Comparison of ENCODE assay signal across 28 mouse cellular contexts in genomic region chr11:69501555-69501954, GRCm38 (mm10). TPM values are rescaled to one million over a fixed set of nuclear protein-coding genes. Genes with fewer than 3 reads are reported as not detected.
DNase-seq lines count a peak whose midpoint lies in the region; ATAC-seq and TF ChIP-seq lines count a peak whose summit lies in the region.
"Had no signal": no experiment of that assay in that cellular context is flagged by ENCODE, and none has a peak within 500 bp of the region (broad histone marks: within the 10 kb centered on the region; RNA-seq: fewer than 3 reads in every experiment).

No protein-coding gene starts in this region.

- H3K27me3 ChIP-seq in heart, embryonic 11.5 days (ENCODE audit: control insufficient read depth, insufficient read depth, low read length), result no peaks in the 10 kb centered on the region
- H3K27me3 ChIP-seq in heart, postnatal 0 days (ENCODE audit: control insufficient read depth, insufficient read depth, low read length), result no peaks in the 10 kb centered on the region
- no peaks in the 10 kb centered on the region for H3K27me3 ChIP-seq in lung, embryonic 16.5 days (ENCODE audit: control insufficient read depth, insufficient read depth, low read depth, low read length)
- no peaks in the 10 kb centered on the region for H3K27me3 ChIP-seq in stomach, embryonic 15.5 days (replicated peaks)
- H3K27me3 ChIP-seq: embryonic facial prominence, embryonic 13.5 days; forebrain, embryonic 12.5 days; hindbrain, embryonic 15.5 days; kidney, embryonic 15.5 days; limb, embryonic 13.5 days; liver, embryonic 12.5 days; midbrain, embryonic 15.5 days; neural tube, embryonic 13.5 days had no signal

- H3K9ac ChIP-seq in heart, embryonic 11.5 days (ENCODE audit: low read depth, low read length), result peak overlapping the region; percentile 12; the same call in 1 of the 2 replicates
- no peak overlapping the region for H3K9ac ChIP-seq in heart, postnatal 0 days (replicated peaks; ENCODE audit: low read depth, low read length)
- peak overlapping the region; percentile 28; the same call in 1 of the 2 replicates for H3K9ac ChIP-seq in lung, embryonic 16.5 days (ENCODE audit: low read length)
- no peak overlapping the region for H3K9ac ChIP-seq in stomach, embryonic 15.5 days
- H3K9ac ChIP-seq: embryonic facial prominence, embryonic 13.5 days; forebrain, embryonic 12.5 days; hindbrain, embryonic 15.5 days; kidney, embryonic 15.5 days; limb, embryonic 13.5 days; liver, embryonic 12.5 days; midbrain, embryonic 15.5 days; neural tube, embryonic 13.5 days had no signal

- H3K9me3 ChIP-seq in heart, embryonic 11.5 days (replicated peaks; ENCODE audit: control insufficient read depth, low read length), result no peaks in the 10 kb centered on the region
- H3K9me3 ChIP-seq in heart, postnatal 0 days (replicated peaks; ENCODE audit: control insufficient read depth, low read length), result no peaks in the 10 kb centered on the region
- H3K9me3 ChIP-seq in lung, embryonic 16.5 days (ENCODE audit: control insufficient read depth, low read length), result no peaks in the 10 kb centered on the region
- H3K9me3 ChIP-seq in stomach, embryonic 15.5 days, result no peaks in the 10 kb centered on the region
- H3K9me3 ChIP-seq: embryonic facial prominence, embryonic 13.5 days; forebrain, embryonic 12.5 days; hindbrain, embryonic 15.5 days; kidney, embryonic 15.5 days; limb, embryonic 13.5 days; liver, embryonic 12.5 days; midbrain, embryonic 15.5 days; neural tube, embryonic 13.5 days had no signal

- H3K36me3 ChIP-seq in heart, embryonic 11.5 days (ENCODE audit: control insufficient read depth, insufficient read depth, low read length), result no peaks in the 10 kb centered on the region
- no peaks in the 10 kb centered on the region for H3K36me3 ChIP-seq in heart, postnatal 0 days (replicated peaks; ENCODE audit: control insufficient read depth, insufficient read depth, low read length)
- no peaks in the 10 kb centered on the region for H3K36me3 ChIP-seq in lung, embryonic 16.5 days (ENCODE audit: control insufficient read depth, insufficient read depth, low read length)
- H3K36me3 ChIP-seq in stomach, embryonic 15.5 days, result no peaks in the 10 kb centered on the region
- H3K36me3 ChIP-seq: forebrain, embryonic 12.5 days; hindbrain, embryonic 15.5 days; kidney, embryonic 15.5 days; limb, embryonic 13.5 days; liver, embryonic 12.5 days; midbrain, embryonic 15.5 days; neural tube, embryonic 13.5 days had no signal

- intact Hi-C loops in heart, postnatal 10 days (cut with DNase I), result loop anchor here (5.0 kb wide), 1 partner anchor 49 kb away; no protein-coding TSS in a partner anchor

- WGBS in heart, embryonic 11.5 days (ENCODE audit: insufficient replicate concordance), result 42% methylated on average over 9 of the region's 9 CpGs
- 31% methylated on average over 9 of the region's 9 CpGs for WGBS in heart, postnatal 0 days
- 11% methylated on average over 9 of the region's 9 CpGs for WGBS in lung, embryonic 16.5 days
- 27% methylated on average over 9 of the region's 9 CpGs for WGBS in stomach, embryonic 15.5 days

- no peak overlapping the region for H3K4me3 ChIP-seq in heart, embryonic 11.5 days (ENCODE audit: low read depth, low read length)
- no peak overlapping the region for H3K4me3 ChIP-seq in heart, postnatal 0 days (ENCODE audit: low read depth, low read length)
- H3K4me3 ChIP-seq in lung, embryonic 16.5 days (ENCODE audit: low read length), result peak overlapping the region; percentile 27
- H3K4me3 ChIP-seq in stomach, embryonic 15.5 days (replicated peaks), result no peak overlapping the region
- H3K4me3 ChIP-seq: embryonic facial prominence, embryonic 13.5 days; erythroblast, embryonic 14.5 days; forebrain, embryonic 12.5 days; hindbrain, embryonic 15.5 days; kidney, embryonic 15.5 days; limb, embryonic 13.5 days; liver, embryonic 12.5 days; midbrain, embryonic 15.5 days; myocyte; neural tube, embryonic 13.5 days had no signal

- TF ChIP-seq CTCF in heart, postnatal 0 days (IDR thresholded peaks at IDR 0.05; ENCODE audit: low read depth), result no peak

- peaks cover 14% of the 10 kb centered on the region for H3K4me1 ChIP-seq in heart, embryonic 11.5 days (ENCODE audit: control insufficient read depth, insufficient read depth, low read length)
- H3K4me1 ChIP-seq in heart, postnatal 0 days (ENCODE audit: control insufficient read depth, insufficient read depth), result peaks cover 14% of the 10 kb centered on the region; the same call in 1 of the 2 replicates
- peaks cover 17% of the 10 kb centered on the region for H3K4me1 ChIP-seq in lung, embryonic 16.5 days (replicated peaks; ENCODE audit: control insufficient read depth, insufficient read depth, low read length)
- H3K4me1 ChIP-seq in stomach, embryonic 15.5 days, result peaks cover 28% of the 10 kb centered on the region
- H3K4me1 ChIP-seq: forebrain, embryonic 12.5 days; hindbrain, embryonic 15.5 days; midbrain, embryonic 15.5 days; neural tube, embryonic 13.5 days had no signal

- no peak for TF ChIP-seq EP300 in heart, postnatal 0 days (IDR thresholded peaks at IDR 0.05; ENCODE audit: low read depth)

- peak overlapping the region; percentile 40 for H3K4me2 ChIP-seq in heart, embryonic 11.5 days
- peak overlapping the region; percentile 12; the same call in 1 of the 2 replicates for H3K4me2 ChIP-seq in heart, postnatal 0 days (ENCODE audit: low read depth, low read length)
- peak overlapping the region; percentile 53 for H3K4me2 ChIP-seq in lung, embryonic 16.5 days (ENCODE audit: low read depth, low read length)
- peak overlapping the region; percentile 29; the same call in 1 of the 2 replicates for H3K4me2 ChIP-seq in stomach, embryonic 15.5 days
- H3K4me2 ChIP-seq: embryonic facial prominence, embryonic 13.5 days; forebrain, embryonic 12.5 days; hindbrain, embryonic 15.5 days; kidney, embryonic 15.5 days; limb, embryonic 13.5 days; liver, embryonic 12.5 days; midbrain, embryonic 15.5 days; neural tube, embryonic 13.5 days had no signal

- DNase-seq in heart, adult 9 months (ENCODE audit: low spot score in 2 of 2), result no peak
- DNase-seq in heart, postnatal 0 days (ENCODE audit: low spot score), result no peak
- no peak for DNase-seq in heart, postnatal 10 days
- DNase-seq in lung, postnatal 36 days, result no peak
- DNase-seq: adrenal gland, postnatal 10 days; cerebellum, adult 2 months; cerebellum, postnatal 25 days; gastrocnemius, postnatal 36 days; kidney, adult 11 months; layer of hippocampus, adult 9-11 months; lung, adult 2 months; thymus, adult 2 months; thymus, postnatal 4 days had no signal

- ATAC-seq in heart, embryonic 11.5 days (replicated peaks; ENCODE audit: insufficient number of reproducible peaks, low FRiP score, low TSS enrichment), result no peak
- no peak for ATAC-seq in heart, postnatal 0 days (ENCODE audit: insufficient read depth, low read depth)
- no peak for ATAC-seq in lung, embryonic 16.5 days (ENCODE audit: low read depth)
- no peak for ATAC-seq in stomach, embryonic 15.5 days (ENCODE audit: insufficient read depth, low FRiP score, low read depth)
- ATAC-seq: liver, embryonic 12.5 days; midbrain, embryonic 15.5 days had no signal

- no peak overlapping the region for H3K27ac ChIP-seq in heart, embryonic 11.5 days (ENCODE audit: low read depth, low read length)
- H3K27ac ChIP-seq in heart, postnatal 0 days (ENCODE audit: low read depth), result no peak overlapping the region
- no peak overlapping the region for H3K27ac ChIP-seq in lung, embryonic 16.5 days (ENCODE audit: low read length)
- peak overlapping the region; percentile 16; the same call in 1 of the 2 replicates for H3K27ac ChIP-seq in stomach, embryonic 15.5 days
- H3K27ac ChIP-seq: embryonic facial prominence, embryonic 13.5 days; forebrain, embryonic 12.5 days; hindbrain, embryonic 15.5 days; kidney, embryonic 15.5 days; limb, embryonic 13.5 days; liver, embryonic 12.5 days; midbrain, embryonic 15.5 days; neural tube, embryonic 13.5 days had no signal

RNA-seq across cellular contexts. Expression of gene Dnah2, which starts 47.4 kb away (rescaled TPM):
- polyA plus RNA-seq in heart, embryonic 11.5 days (2014; fragmentation: Nextera tagmentation; extraction: Ambion mirVana), result 0.20 and 1.3 TPM in 2 replicates
- not detected in 2 replicates for total RNA-seq in heart, postnatal 0 days (2014; rRNA removed; ENCODE audit: low replicate concordance)
- 0.03 and 0.30 TPM in 2 replicates for polyA plus RNA-seq in heart, postnatal 0 days (2015; fragmentation: Nextera tagmentation; extraction: Ambion mirVana)
- total RNA-seq in heart, postnatal 10 days (2021), result under 1 TPM; 0.02 to 0.10 TPM
- 1.9 TPM in 2 replicates for polyA plus RNA-seq in lung, embryonic 16.5 days (2015; fragmentation: Nextera tagmentation; extraction: Ambion mirVana)
- 0.81 and 1.1 TPM in 2 replicates for polyA plus RNA-seq in stomach, embryonic 15.5 days (2015; fragmentation: Nextera tagmentation; extraction: Ambion mirVana)
- total RNA-seq: hematopoietic stem cell, adult 5-6 weeks; megakaryocyte-erythroid progenitor cell, adult 5-6 weeks had no signal
- polyA plus RNA-seq: erythroblast, embryonic 14.5 days had no signal

RNA-seq across cellular contexts. Expression of gene Efnb3, which starts 58.5 kb away (rescaled TPM):
- 15.2 and 19.0 TPM in 2 replicates for polyA plus RNA-seq in heart, embryonic 11.5 days (2014; fragmentation: Nextera tagmentation; extraction: Ambion mirVana)
- 70.1 and 79.5 TPM in 2 replicates for total RNA-seq in heart, postnatal 0 days (2014; rRNA removed; ENCODE audit: low replicate concordance)
- polyA plus RNA-seq in heart, postnatal 0 days (2015; fragmentation: Nextera tagmentation; extraction: Ambion mirVana), result 69.4 and 75.6 TPM in 2 replicates
- total RNA-seq in heart, postnatal 10 days (2021), result 100 to 1,000 TPM in 1 of 2 experiments, 10 to 100 TPM in 1; 97.6 to 115 TPM
- 5.6 and 5.7 TPM in 2 replicates for polyA plus RNA-seq in lung, embryonic 16.5 days (2015; fragmentation: Nextera tagmentation; extraction: Ambion mirVana)
- polyA plus RNA-seq in stomach, embryonic 15.5 days (2015; fragmentation: Nextera tagmentation; extraction: Ambion mirVana), result 10.4 and 12.6 TPM in 2 replicates

Comparison
In these comparisons a context has a peak if more than half of its experiments do, and no peak if none do; other contexts are left out.
1. H3K9ac ChIP-seq: peak in heart, embryonic 11.5 days (single experiment) and lung, embryonic 16.5 days (single experiment); none in heart, postnatal 0 days (single experiment) and stomach, embryonic 15.5 days (single experiment).
2. Peak in every context shown above with its lines, with median percentiles within 50 percentile points of each other: H3K4me2 ChIP-seq.